Mouse (Mus musculus) gastrocnemius, adult 8-10 months (tissue): ENCODE measurements around the gene Spats1. TPM values are rescaled to one million over a fixed set of nuclear protein-coding genes. Genes with fewer than 3 reads are reported as not detected.
A peak's percentile ranks its signal among the peaks of the same experiment; 100 is the strongest.

Experiments
- DNase-seq, 2 experiments: peaks; one replicate each; pipeline ENCODE4 v3.0.0; 2022; ENCODE audit warnings: low spot score in 2 of 2
- total RNA-seq, 4 experiments: library from RNA; stranded (reverse); gene quantifications; 2 replicates each; pipeline ENCODE4 v1.2.4; 2022

Spats1 gene
- total RNA-seq, result not detected

GRCm38 (mm10) chr17:45474669-45475465 lies at the start of gene Spats1:
Spats1 (minus strand) TSS chr17:45475415.
- DNase-seq, result peak; percentile 6 to 20

GRCm38 (mm10) chr17:45524961-45525360 lies 49.7 kb upstream of the Spats1 start:
- DNase-seq, result no peak

GRCm38 (mm10) chr17:45523263-45523662 lies 48.0 kb upstream of the Spats1 start, which contains the start of gene Tcte1:
Tcte1 (plus strand) TSS chr17:45523434.
- DNase-seq, result no peak

GRCm38 (mm10) chr17:45520136-45520535 lies 44.9 kb upstream of the Spats1 start:
- no peak for DNase-seq

DNA sequence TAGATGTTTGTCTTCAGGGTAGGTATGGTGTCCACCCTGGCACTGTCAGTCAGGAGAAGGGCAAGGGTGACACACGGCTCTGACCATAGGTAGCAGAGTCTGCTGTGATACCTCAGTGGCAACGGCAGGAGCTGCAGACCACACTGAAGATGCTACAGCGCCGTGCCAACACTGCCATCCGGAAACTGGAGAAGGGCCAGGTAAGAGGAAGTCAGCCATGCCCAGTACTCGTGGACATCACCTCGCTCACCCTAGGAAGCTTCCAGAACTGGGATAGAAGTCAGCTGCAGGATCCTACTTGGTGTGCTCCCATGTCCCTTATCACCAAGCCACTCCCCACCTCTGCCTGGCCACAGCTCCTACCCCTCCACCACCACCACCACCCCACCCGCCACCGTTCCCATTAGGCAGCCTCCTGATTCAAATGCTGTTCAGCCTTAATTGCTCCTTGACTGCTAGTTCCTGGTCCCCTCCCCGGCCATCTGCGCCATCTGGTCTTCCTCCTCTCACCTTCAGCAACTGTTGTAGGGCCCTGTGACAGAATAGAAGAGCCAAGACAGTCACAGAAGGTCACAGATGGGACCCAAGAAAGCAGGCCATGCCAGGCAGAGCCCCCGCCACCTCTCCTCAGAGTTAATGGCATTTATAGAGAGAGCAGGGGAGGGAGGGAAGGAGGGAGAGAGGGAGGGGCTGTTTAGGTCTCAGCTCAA lies 43.7 kb upstream of the Spats1 start:
- DNase-seq, result no peak

- DNase-seq, result no peak
Observed at GRCm38 (mm10) chr17:45517549-45518215, 42.5 kb upstream of the Spats1 start.

DNA sequence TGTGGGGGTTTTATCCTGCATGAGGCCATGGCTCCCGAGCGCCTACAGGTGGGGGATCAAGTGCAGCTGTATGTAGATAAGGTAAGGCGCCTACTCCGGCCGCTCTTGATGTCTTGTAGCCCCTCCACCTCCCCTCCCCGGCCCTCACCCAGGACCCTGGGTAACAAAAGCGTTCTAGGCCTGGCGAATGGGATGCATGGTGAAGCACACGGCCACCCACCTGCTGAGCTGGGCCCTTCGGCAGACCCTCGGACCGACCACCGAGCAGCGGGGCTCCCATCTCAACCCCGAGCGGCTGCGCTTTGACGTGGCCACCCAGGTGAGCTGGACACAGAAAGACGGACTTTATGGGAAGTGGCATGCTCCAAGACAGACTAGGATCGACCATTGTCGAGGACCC lies 41.9 kb upstream of the Spats1 start:
- DNase-seq, result no peak

DNA sequence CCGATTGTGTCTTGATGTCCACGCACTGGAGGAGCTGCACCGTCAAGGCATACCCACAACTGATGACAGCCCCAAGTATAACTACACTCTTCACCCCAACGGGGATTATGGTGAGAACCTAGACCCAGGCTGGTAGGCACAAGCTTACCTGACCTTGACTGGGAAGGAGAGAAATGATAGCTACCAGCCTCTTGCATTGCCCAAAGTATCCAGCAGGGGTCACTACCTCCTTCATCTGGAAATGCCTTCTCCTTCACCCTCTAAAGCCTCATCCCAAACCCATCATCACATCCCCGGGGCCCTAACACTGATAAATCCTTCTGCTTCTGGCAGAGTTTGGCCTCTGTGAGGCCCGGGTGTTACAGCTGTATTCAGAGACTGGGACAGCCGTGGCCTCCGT lies 41.3 kb upstream of the Spats1 start:
- DNase-seq, result peak; percentile 43 to 44

GRCm38 (mm10) chr17:45515806-45516205 lies 40.6 kb upstream of the Spats1 start:
- no peak for DNase-seq

GRCm38 (mm10) chr17:45515204-45515726 lies 40.0 kb upstream of the Spats1 start:
- no peak for DNase-seq

- DNase-seq, result no peak
Observed at GRCm38 (mm10) chr17:45511757-45512156, 36.5 kb upstream of the Spats1 start.

GRCm38 (mm10) chr17:45510871-45511270 lies 35.7 kb upstream of the Spats1 start:
- no peak for DNase-seq

GRCm38 (mm10) chr17:45506700-45507189 lies 31.5 kb upstream of the Spats1 start, which contains the start of gene Aars2:
Aars2 (plus strand) TSS chr17:45506841.
- DNase-seq, result peak; percentile 88

- no peak for DNase-seq
Observed at GRCm38 (mm10) chr17:45505941-45506465, 30.8 kb upstream of the Spats1 start.

- DNase-seq, result no peak
Observed at GRCm38 (mm10) chr17:45503301-45503973, 28.2 kb upstream of the Spats1 start.

DNA sequence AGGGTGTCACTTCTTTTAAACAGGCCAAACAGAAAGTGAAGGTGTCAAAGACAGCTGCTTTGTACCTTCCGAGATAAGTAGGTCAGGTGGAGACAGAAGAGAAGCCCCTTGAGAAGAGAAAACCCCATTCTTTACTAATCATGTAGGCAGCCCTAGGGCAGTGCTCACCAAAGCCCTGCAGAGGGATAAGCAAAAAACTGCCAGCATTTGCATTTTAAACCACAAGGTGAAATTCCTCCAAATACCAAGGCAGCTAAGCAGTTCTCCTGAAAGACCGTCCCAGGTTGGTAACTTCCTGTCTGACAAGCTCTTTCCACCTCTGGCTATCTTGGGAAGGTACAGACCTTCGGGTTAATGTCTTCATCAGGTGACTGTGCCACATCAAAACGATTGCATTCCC lies 27.1 kb upstream of the Spats1 start:
- no peak for DNase-seq

DNA sequence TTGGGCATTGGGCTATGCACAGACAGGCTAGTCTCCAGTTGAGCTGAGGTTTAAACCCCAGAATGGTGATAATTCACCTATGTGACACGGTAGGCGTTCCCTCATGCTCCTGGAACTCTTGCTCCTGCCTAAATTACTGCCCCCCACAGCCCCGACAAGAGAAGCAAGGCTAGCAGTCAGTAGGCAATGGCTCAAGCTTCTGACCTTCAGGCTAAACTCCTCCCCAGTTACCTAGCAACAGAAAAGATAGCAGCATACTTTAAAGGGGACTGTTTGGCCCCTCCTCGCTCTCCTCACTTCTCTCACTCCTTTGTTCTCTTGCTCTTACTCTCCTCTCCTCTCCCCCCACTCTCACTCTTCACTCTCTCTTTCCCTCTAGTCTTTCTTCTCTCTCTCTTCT lies 25.8 kb upstream of the Spats1 start:
- no peak for DNase-seq

DNA sequence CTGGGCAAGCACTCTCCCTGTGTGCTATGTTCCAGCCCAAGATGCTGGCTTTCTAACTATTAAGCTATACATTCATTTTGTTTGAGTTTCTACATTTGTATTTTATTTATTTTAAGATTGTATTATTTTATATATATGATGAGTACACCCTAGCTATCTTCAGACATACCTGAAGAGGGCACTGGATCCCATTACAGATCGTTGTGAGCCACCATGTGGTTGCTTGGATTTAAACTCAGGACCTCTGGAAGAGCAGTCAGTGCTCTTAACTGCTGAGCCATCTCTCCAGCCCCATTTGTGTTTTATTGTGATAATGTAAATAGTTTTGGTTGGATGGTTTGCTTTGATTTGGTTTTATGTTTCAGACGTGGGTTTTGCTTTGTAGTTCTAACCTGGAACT lies 24.3 kb upstream of the Spats1 start:
- no peak for DNase-seq

DNA sequence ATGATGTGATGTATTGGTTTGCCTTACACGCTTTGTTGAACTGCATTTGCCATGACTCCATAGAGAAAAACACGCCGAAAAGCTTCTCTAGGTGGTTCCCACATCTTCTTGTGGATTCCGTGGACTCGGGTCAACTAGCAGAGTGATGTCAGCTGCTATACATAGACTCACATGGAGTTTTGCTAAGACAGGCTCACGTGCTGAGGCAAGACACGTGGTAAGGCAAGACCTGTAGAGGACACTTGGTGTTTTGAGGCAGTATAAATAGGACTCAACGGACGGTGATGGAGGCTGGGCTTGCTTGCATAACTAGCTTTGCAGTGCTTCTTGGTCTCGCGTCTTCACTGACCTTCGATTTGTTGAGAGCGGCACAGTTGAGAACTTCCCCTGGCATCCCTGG lies 23.2 kb upstream of the Spats1 start:
- no peak for DNase-seq

GRCm38 (mm10) chr17:45495398-45495797 lies 20.2 kb upstream of the Spats1 start:
- DNase-seq, result no peak
